Mouse (Mus musculus) gastrocnemius, postnatal 36 days (tissue): ENCODE results near the gene Vti1a. TPM values are rescaled to one million over a fixed set of nuclear protein-coding genes. Genes with fewer than 3 reads are reported as not detected.

ENCODE experiments used
- DNase-seq, 2 experiments: peaks; one replicate each; pipeline ENCODE4 v3.0.0; 2022
- intact Hi-C: fragments of 180-260 bp; cut with DNase I; formaldehyde crosslinking; loops from one replicate; pipeline ENCODE4 v1.15.1; 2025
- total RNA-seq, 2 experiments: library from RNA; stranded (reverse); gene quantifications; 2 replicates each; pipeline ENCODE4 v1.2.3; 2021

Gene Vti1a
- total RNA-seq, 2 experiments from 2014 or later = 16.3 to 16.7 TPM

- no peak for DNase-seq
- intact Hi-C loops = no loop called here
These were observed 4.2 kb upstream of the Vti1a start for GRCm38 (mm10) chr19:55311874-55312273.

- no peak for DNase-seq
- intact Hi-C loops = no loop called here
These were observed 2.4 kb upstream of the Vti1a start for GRCm38 (mm10) chr19:55313649-55314048.

- DNase-seq = peak; percentile 75 to 85
- intact Hi-C loops = no loop called here
These were observed 515 bp upstream of the Vti1a start, which contains the start of gene Zdhhc6 for GRCm38 (mm10) chr19:55315452-55316108. Gene Zdhhc6 (minus strand): TSS chr19:55316032.

DNA sequence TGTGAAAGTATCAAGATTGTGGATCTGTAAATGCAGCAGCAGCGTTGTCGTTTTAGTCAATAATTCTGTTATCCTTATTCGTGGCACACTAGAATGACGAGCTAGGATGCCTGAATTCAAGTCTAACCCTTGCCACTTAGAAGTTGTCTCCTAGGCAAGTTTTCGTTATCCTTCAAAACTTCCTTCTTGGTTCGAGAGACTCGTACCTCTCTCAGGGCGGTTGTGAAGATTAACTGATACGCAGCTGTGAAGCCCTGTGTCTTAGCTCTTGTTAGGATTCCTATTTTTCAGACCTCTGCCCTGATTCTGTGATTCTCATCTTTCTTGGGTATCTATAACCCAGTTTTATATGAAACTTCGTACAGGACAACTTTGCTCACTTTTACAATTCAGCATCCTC lies 806 bp downstream of the Vti1a start:
- intact Hi-C loops = no loop called here

GRCm38 (mm10) chr19:55319036-55319435 lies 2.9 kb downstream of the Vti1a start:
- intact Hi-C loops = no loop called here
- no peak for DNase-seq

More for the DNA sequence above, 806 bp downstream of the Vti1a start:
- no peak for DNase-seq

DNA sequence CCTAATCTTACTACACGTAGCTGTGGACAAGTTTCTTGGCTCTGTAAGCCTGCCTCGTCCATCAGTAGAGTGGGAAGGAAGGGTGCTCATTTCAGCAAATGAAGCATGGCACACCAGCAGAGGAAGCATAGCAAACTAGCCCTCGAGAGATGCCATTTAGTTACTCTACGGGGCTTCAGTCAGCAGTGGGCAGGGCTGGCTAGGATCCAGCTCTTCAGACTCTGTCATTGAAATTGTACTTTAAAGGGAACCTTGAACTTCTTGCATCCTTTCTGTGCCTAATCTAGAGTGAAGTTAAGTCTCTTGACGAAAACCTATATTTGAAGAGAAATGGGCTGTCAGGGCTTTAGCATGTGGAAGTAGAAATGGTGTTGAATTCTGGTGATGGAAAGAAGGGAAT lies 3.4 kb downstream of the Vti1a start:
- no peak for DNase-seq
- intact Hi-C loops = no loop called here

DNA sequence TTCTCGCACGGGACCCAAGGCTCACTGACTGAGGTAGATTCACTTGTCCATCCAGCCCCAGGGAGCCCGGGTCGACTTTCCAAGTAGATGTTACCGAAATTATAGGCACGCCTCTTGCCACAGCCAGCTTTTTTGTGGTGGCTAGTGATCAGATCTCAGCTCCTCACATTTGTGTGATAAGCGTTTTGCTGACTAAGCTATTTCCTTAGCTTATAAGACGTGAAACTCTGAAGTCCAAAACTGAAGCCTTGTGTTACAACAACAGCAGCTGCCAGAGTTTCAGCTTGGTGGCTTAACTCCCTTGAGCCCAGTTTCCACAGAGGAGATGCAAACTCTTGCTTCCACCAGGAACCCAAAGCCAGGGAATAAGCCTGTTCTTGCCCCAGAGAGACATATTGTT lies 6.5 kb downstream of the Vti1a start:
- DNase-seq = no peak
- intact Hi-C loops = no loop called here

- DNase-seq = no peak
- intact Hi-C loops = no loop called here
These were observed 11.4 kb downstream of the Vti1a start for GRCm38 (mm10) chr19:55327510-55327909.

DNA sequence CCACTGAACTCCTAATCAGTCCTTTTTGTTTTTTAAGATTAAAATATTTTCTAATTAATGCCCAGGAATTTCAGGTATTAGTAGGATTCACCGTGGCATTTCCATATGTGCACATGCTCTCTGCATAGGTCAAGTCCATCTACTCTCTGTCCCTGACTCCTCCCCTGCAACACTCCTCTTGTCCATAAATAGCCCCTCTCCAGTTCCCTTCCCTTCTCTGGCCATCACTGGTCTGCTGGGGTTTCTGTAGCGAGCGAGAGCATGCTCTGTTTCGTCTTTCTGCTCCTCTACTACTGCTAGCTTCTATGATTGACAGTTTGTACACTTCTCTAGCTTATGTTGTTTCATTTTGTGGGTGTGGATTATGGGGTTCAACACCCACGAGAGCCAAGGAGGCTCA lies 15.7 kb downstream of the Vti1a start:
- DNase-seq = no peak
- intact Hi-C loops = loop anchor here (10.0 kb wide), 1 partner anchor 923 kb away; no protein-coding TSS in a partner anchor

DNA sequence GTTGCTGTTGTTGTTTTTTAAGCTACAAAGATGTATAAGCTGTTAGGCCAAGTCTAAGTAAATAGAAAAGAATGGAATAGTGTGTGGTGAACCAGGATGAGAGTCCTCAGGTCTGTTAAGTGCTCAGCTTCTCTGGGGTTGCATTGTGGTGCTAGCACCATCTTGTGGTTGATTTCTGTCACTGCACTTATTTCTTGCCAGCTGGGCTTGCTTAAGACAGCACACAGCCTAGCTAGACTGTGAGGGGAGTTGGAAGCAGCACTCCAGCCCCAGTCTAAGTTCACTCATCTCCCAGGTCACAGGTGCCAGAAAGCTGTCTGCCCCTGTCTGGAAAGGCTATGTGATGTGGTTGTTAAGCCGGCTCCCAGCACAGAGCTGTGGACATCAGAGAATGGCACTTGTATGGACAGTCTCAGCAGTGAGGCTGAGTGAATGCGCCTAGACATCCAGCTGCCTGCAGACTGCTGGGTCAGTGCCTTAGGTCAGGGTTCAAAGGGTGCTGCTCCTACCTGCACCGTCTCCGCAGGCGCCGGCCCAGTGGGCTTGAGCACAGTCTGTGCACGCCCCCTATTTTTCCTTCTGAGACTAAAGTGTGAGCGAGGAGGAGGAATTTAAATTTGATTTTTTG lies 16.7 kb downstream of the Vti1a start:
- DNase-seq = peak; percentile 30
- intact Hi-C loops = loop anchor here (10.0 kb wide), 1 partner anchor 922 kb away; no protein-coding TSS in a partner anchor

DNA sequence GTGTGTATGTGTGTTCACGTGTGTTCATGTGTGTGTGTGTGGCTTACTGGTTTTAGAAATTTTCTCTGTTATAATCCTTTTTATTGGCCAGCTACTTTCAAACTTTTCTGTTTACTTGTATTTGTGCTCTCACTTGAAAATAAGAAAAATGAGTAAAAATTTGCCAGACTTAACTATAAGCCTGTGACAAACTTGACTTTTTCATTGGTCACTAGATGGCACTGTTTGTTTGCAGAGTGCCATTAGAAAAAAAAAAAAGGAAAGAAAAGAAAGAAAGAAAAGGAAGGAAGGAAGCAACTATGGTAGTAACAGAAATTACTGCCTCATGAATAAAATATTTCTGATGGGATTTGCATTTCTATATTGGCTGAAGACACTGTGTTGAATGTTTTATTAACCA lies 19.8 kb downstream of the Vti1a start:
- no peak for DNase-seq
- intact Hi-C loops = loop anchor here (5.0 to 10.0 kb wide), 2 partner anchors 796 to 919 kb away; no protein-coding TSS in a partner anchor

DNA sequence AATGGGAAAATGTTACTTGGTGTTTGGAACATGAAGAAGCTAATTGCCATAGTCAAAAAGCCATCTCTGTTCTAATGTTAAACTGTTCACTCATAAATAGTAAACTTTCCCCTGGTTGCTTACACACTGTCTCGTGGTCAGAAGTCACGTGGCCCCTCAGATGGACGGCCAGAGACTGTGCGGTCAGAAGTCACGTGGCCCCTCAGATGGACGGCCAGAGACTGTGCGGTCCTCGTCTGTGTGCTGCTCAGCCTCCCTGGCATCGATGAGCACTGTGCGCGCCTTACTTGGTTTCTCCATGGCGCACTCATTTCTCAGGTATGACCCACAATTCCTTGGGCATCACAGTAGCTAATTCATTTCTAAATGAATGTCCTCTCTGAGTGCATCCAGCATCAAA lies 20.3 kb downstream of the Vti1a start:
- intact Hi-C loops = loop anchor here (5.0 to 10.0 kb wide), 2 partner anchors 796 to 918 kb away; no protein-coding TSS in a partner anchor
- DNase-seq = no peak

DNA sequence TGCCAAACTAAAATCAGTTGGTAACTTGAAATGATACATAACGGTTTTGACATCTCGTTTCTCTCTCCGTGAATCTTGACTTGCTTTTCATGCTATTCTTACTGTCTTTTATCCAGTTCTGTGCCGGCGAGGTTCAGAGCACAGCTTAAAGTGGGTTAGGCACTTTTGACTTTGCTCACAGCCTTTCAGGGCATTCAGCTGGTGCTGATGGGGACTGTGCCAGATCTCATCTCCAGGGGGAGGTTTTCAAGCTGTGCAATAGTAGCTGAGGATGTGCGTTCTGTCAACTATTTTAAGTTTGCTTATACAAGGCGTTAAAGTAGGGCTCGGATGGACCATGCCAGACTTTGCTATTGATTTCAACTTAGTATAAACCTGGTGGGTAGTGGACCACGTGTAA lies 21.0 kb downstream of the Vti1a start:
- intact Hi-C loops = loop anchor here (5.0 to 10.0 kb wide), 2 partner anchors 795 to 918 kb away; no protein-coding TSS in a partner anchor
- no peak for DNase-seq

- intact Hi-C loops = loop anchor here (5.0 to 10.0 kb wide), 2 partner anchors 795 to 917 kb away; no protein-coding TSS in a partner anchor
- no peak for DNase-seq
These were observed 21.6 kb downstream of the Vti1a start for GRCm38 (mm10) chr19:55337664-55338063.

DNA sequence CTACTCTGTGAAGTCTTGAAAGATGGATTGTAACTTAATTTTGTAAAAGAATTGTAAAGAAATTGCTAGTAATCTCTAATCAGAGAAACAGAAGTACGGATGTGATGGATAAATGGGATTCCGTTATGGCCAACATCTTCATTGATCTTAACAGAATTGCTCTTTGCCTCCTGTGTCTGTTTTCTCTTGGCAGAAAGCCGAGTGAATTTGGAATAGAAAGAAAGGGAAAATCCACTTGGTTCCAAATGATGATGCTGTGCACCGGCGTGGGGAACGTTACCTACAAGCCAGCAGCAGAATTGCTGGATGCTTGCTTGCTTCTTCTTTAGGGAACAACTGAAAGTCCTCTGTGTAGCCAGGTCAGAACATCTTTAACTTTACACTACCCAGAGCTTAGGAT lies 24.4 kb downstream of the Vti1a start:
- intact Hi-C loops = loop anchor here (10.0 kb wide), 1 partner anchor 564 kb away; no protein-coding TSS in a partner anchor
- DNase-seq = no peak

- intact Hi-C loops = loop anchor here (10.0 kb wide), 1 partner anchor 563 kb away; no protein-coding TSS in a partner anchor
- no peak for DNase-seq
These were observed 25.3 kb downstream of the Vti1a start for GRCm38 (mm10) chr19:55341377-55341776.

DNA sequence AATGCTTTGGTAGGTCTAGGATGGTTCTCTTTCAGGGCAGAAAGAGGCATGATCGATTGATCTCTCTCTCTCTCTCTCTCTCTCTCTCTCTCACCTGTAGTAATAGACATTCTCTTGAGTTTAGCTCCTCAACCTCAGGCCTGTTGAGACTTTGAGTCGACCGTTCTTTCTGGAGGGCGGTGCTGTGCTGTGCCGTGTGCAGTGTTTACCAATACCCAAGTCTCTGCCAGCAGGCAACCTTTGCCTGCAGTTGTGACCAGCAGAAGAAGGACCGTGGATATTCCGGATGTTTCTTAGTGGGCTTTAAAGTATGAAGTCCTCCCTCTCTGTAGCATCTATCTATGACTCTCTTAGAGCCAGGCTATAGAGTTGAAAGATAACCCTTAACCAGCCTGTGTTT lies 26.3 kb downstream of the Vti1a start:
- intact Hi-C loops = loop anchor here (10.0 kb wide), 1 partner anchor 562 kb away; no protein-coding TSS in a partner anchor
- DNase-seq = no peak

- intact Hi-C loops = loop anchor here (10.0 kb wide), 1 partner anchor 562 kb away; no protein-coding TSS in a partner anchor
- DNase-seq = no peak
These were observed 27.2 kb downstream of the Vti1a start for GRCm38 (mm10) chr19:55343274-55343673.

DNA sequence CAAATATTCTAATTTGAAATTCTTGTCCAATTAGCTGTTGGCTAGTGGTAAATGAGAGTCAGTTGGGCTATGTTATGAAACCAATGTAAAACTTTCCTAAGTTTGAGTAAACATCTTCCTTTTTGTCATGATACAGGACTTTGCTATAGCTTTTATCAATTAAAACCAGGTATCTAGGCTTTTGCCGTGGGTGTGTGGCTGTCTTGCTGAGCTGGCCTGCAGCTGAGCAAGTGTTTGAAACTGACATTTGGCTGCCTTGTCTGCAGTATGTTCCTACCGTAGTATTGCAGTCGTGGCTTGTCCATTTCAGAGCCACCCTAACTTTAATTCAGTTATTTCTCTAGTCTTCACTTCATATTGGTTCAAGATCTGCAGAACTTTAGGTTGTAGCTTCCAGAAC lies 32.1 kb downstream of the Vti1a start:
- no peak for DNase-seq
- intact Hi-C loops = loop anchor here (10.0 kb wide), 1 partner anchor 557 kb away; no protein-coding TSS in a partner anchor

DNA sequence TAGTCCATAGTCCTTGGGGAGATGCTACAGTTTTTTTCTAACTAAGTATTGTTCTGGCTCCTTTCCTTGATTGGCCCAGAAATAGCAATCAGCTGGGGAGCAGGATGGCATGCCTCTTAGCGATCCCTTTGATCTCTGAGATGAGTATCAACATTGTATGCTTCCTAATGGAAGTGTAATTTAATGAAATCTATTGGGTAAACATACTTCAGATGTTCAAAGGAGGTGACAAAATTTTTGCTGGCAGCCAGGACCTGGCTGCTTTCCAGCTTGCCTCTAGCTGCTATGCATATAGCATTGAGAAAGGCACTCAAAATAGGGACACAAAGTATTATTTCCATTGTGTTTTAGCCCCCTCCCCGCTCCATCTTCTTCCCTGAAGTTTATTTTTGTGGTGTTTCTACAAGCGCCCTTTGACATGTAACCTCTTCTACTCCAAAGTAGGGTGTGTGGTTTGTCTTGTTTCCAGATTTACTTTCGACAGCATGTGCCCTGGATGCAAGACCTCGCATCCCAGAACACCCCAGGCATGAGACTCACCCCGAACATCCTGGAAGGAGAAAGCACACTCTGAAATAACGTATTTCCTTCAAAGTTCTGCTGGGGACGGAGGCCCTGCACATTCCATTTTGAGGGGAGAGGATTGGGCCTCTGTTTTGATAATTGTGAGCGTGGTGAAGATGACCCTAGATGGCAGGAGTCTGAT lies 34.7 kb downstream of the Vti1a start:
- intact Hi-C loops = no loop called here
- DNase-seq = no peak

DNA sequence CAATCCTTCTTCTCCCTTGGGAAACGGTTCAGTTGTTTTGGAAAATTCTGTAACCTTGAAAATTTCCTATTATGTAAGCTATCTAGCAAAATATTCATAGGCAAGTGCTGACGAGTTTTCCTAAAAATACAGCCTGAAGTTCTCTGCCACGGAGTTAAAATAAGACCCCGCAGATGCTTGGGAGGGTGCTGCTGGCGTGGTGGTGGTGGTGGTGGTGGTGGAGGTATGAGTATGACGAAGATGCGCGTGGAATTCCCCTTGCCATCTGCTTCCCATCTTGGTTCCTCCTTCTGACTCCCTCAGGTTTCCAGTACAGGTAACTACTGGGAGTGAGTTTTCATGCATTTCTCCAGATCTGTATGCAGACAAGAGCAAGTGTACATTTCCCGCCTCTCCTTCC lies 46.5 kb downstream of the Vti1a start:
- no peak for DNase-seq
- intact Hi-C loops = no loop called here
